Mouse (Mus musculus): ENCODE measurements around the gene Olfr520. TPM values are rescaled to one million over a fixed set of nuclear protein-coding genes. Genes with fewer than 3 reads are reported as not detected.
A peak's percentile ranks its signal among the peaks of the same experiment; 100 is the strongest.
"Not testable (repeated sequence)": the region's sequence is repeated elsewhere in the genome, so short reads cannot be mapped to it uniquely, and the experiment has no call there.

The Olfr520 gene
- total and polyA plus RNA-seq, 2 experiments from 2014 or later, result not detected

DNA sequence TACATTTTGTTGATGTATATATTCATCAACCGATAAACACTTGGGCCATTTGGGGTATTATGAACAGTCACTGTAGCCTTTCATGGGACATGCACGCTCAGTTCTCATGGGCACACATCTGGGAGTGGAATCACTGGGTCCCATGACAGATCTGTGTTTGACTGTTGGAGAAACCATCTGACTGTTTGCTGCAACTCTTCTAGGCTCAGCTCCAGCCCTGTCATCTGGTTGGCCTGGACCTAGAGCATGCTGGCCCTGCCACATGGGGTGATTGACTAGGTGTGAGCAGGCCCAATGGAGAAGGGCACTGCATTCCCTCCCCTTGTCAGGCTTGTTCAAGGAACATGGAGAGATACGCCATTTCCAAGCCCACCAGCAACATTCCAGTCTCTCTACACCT lies 36.1 kb upstream of the Olfr520 start:
- peaks cover 8% of the 10 kb centered on the region for H3K4me1 ChIP-seq (ENCODE audit: control insufficient read depth, insufficient read depth)
- H3K27me3 ChIP-seq (ENCODE audit: control insufficient read depth, insufficient read depth, low read length), result no peaks in the 10 kb centered on the region
- no peaks in the 10 kb centered on the region for H3K9me3 ChIP-seq (replicated peaks; ENCODE audit: control insufficient read depth, low read length)
- no peak overlapping the region for H3K27ac ChIP-seq (ENCODE audit: low read depth)
- ATAC-seq (ENCODE audit: insufficient read depth, low read depth) (no peak), DNase-seq (ENCODE audit: low spot score) (no peak)
- no peak for TF ChIP-seq CTCF (IDR thresholded peaks at IDR 0.05; ENCODE audit: low read depth)
- H3K9ac ChIP-seq (replicated peaks; ENCODE audit: low read depth, low read length), result no peak overlapping the region
- WGBS, result 77% methylated on average over 3 of the region's 3 CpGs
- H3K4me3 ChIP-seq (ENCODE audit: low read depth, low read length), result no peak overlapping the region
- H3K4me2 ChIP-seq (ENCODE audit: low read depth, low read length), result no peak overlapping the region
- H3K36me3 ChIP-seq (replicated peaks; ENCODE audit: control insufficient read depth, insufficient read depth, low read length), result no peaks in the 10 kb centered on the region

DNA sequence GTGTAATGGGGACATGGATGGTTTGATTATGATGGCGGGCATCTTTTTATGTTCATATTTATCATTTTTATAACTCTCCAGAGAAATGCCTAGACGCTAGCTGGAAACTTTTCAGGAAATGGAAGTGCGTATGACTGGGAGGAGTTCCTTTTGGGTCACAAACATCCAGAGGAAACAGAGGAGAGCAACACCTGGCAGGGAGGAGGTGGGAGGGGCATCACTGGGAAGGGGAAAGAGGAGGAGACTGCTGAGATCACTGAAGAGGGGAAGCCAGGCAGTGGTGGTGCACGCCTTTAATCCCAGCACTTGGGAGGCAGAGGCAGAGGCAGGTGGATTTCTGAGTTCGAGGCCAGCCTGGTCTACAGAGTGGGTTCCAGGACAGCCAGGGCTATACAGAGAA lies 35.6 kb upstream of the Olfr520 start:
- ATAC-seq (ENCODE audit: insufficient read depth, low read depth); DNase-seq (ENCODE audit: low spot score); H3K4me3 ChIP-seq (ENCODE audit: low read depth, low read length); H3K4me2 ChIP-seq (ENCODE audit: low read depth, low read length); H3K27ac ChIP-seq (ENCODE audit: low read depth); H3K9ac ChIP-seq (replicated peaks; ENCODE audit: low read depth, low read length); H3K27me3 ChIP-seq (ENCODE audit: control insufficient read depth, insufficient read depth, low read length); H3K36me3 ChIP-seq (replicated peaks; ENCODE audit: control insufficient read depth, insufficient read depth, low read length); H3K9me3 ChIP-seq (replicated peaks; ENCODE audit: control insufficient read depth, low read length); H3K4me1 ChIP-seq (ENCODE audit: control insufficient read depth, insufficient read depth): not testable (repeated sequence)
- 75% methylated on average over 5 of the region's 5 CpGs for WGBS

DNA sequence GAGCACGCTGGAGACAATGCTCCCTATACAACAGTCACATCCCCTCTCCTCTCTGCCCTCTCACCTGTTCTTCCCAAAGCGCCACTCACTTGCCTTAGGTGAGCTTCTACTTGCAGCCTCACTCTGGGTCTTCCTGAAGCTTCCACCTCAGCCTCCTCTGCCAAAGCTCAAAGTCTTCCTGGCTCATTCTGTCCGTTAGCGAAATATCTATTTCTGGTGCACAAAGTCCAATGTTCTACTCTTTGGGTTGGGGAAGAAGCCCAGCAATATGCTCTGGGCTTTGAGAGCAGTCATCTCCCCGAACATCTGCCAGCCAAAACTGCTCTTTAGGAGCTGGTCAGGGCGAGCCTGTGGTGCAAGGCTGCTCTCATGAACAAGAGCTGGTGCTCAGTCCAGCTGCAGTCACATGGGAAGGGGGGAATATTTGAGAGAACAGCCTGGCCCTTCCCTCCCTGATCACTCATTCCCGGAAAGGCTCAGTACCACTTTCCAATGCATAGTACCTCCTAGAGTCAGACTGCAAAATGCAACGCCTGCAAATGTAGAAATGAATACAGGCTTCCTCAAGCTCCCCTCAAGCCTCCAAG lies 34.5 kb upstream of the Olfr520 start:
- H3K4me2 ChIP-seq (ENCODE audit: low read depth, low read length), result no peak overlapping the region
- H3K9ac ChIP-seq (replicated peaks; ENCODE audit: low read depth, low read length), result no peak overlapping the region
- no peaks in the 10 kb centered on the region for H3K36me3 ChIP-seq (replicated peaks; ENCODE audit: control insufficient read depth, insufficient read depth, low read length)
- 78% methylated on average over 8 of the region's 8 CpGs for WGBS
- H3K4me1 ChIP-seq (ENCODE audit: control insufficient read depth, insufficient read depth), result no peaks in the 10 kb centered on the region
- no peak overlapping the region for H3K4me3 ChIP-seq (ENCODE audit: low read depth, low read length)
- no peaks in the 10 kb centered on the region for H3K27me3 ChIP-seq (ENCODE audit: control insufficient read depth, insufficient read depth, low read length)
- no peaks in the 10 kb centered on the region for H3K9me3 ChIP-seq (replicated peaks; ENCODE audit: control insufficient read depth, low read length)
- ATAC-seq (ENCODE audit: insufficient read depth, low read depth) (no peak), DNase-seq (ENCODE audit: low spot score) (no peak)
- no peak for TF ChIP-seq CTCF (IDR thresholded peaks at IDR 0.05; ENCODE audit: low read depth)
- no peak for TF ChIP-seq EP300 (IDR thresholded peaks at IDR 0.05; ENCODE audit: low read depth)
- H3K27ac ChIP-seq (ENCODE audit: low read depth), result no peak overlapping the region

DNA sequence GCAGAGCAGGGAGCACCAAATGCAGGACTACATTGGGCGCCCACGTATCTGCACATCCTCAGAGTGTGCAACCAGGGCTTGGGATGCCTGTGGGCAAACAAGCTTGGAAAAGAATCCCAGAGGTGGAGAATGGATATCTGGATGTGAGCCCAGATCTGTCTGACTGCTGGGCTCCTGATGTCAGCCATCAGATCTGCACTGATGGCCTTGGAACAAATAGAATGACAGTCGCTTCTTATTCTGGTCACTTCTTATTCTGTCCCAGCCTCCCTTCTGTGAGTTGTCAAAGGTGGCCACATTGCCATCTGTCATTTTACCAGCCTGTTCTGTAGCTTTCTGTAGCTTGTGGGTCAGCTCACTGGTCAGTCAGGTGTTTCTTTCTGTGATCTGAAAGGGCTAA lies 31.5 kb upstream of the Olfr520 start:
- Histone ChIP-seq H3K27me3 (ENCODE audit: control insufficient read depth, insufficient read depth, low read length) (peaks cover 3% of the 10 kb centered on the region; the same call in 1 of the 2 replicates), H3K9ac (replicated peaks; ENCODE audit: low read depth, low read length) (no peak overlapping the region), H3K9me3 (replicated peaks; ENCODE audit: control insufficient read depth, low read length) (no peaks in the 10 kb centered on the region), H3K27ac (ENCODE audit: low read depth) (no peak overlapping the region), H3K4me2 (ENCODE audit: low read depth, low read length) (no peak overlapping the region), H3K36me3 (replicated peaks; ENCODE audit: control insufficient read depth, insufficient read depth, low read length) (no peaks in the 10 kb centered on the region), H3K4me1 (ENCODE audit: control insufficient read depth, insufficient read depth) (no peaks in the 10 kb centered on the region), H3K4me3 (ENCODE audit: low read depth, low read length) (no peak overlapping the region)
- ATAC-seq (ENCODE audit: insufficient read depth, low read depth), result no peak
- DNase-seq (ENCODE audit: low spot score), result no peak
- no peak for TF ChIP-seq CTCF (IDR thresholded peaks at IDR 0.05; ENCODE audit: low read depth)
- TF ChIP-seq EP300 (IDR thresholded peaks at IDR 0.05; ENCODE audit: low read depth), result no peak
- 70% methylated on average over 3 of the region's 3 CpGs for WGBS

DNA sequence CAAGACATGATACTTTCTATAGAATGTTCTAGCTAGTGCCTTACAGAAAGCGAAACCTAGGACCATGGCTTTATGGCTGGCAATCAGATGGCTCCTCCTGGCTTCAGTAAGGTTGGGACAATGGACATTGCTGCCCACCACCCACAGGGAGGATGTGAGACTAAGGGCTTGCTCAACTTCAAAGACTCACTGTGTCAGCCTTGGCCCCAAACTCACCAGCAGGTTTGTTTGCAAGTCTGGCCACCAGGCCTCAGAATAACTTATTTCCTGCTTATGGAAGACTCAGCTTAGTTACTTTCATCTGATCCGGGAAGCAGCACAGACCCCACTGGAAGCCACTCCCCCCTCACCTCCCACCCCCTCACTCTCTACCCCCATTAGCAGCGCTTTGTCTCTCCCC lies 31.0 kb upstream of the Olfr520 start:
- Histone ChIP-seq H3K27ac (ENCODE audit: low read depth) (no peak overlapping the region), H3K36me3 (replicated peaks; ENCODE audit: control insufficient read depth, insufficient read depth, low read length) (no peaks in the 10 kb centered on the region), H3K4me3 (ENCODE audit: low read depth, low read length) (no peak overlapping the region), H3K9ac (replicated peaks; ENCODE audit: low read depth, low read length) (no peak overlapping the region), H3K27me3 (ENCODE audit: control insufficient read depth, insufficient read depth, low read length) (peaks cover 3% of the 10 kb centered on the region; the same call in 1 of the 2 replicates), H3K4me2 (ENCODE audit: low read depth, low read length) (no peak overlapping the region), H3K9me3 (replicated peaks; ENCODE audit: control insufficient read depth, low read length) (no peaks in the 10 kb centered on the region), H3K4me1 (ENCODE audit: control insufficient read depth, insufficient read depth) (no peaks in the 10 kb centered on the region)
- TF ChIP-seq CTCF (IDR thresholded peaks at IDR 0.05; ENCODE audit: low read depth) (no peak), EP300 (IDR thresholded peaks at IDR 0.05; ENCODE audit: low read depth) (no peak)
- DNase-seq (ENCODE audit: low spot score) (no peak), ATAC-seq (ENCODE audit: insufficient read depth, low read depth) (no peak)
- 59% methylated on average over 3 of the region's 3 CpGs for WGBS

DNA sequence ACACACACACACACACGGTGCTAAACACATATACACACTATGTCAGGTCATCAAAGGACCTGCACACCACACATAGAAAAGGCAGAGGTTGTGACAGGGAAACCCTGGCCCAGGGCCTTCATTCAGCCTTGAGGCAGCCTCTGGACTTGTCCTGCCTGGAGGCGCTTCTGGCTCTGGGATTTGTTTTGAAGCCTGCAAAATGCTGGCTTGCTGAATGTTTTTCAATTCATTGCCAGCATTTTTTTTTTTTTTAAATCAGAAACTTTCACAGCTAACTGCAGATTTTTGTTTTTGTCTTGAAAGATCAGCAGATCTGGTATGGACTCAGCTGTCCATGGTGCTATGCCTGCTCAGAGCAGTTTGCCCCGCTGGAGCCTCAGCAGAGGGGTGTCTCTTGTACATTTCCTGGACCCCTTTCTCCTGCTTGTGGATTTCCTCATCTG lies 30.3 kb upstream of the Olfr520 start:
- Histone ChIP-seq H3K9ac (replicated peaks; ENCODE audit: low read depth, low read length) (no peak overlapping the region), H3K27me3 (ENCODE audit: control insufficient read depth, insufficient read depth, low read length) (peaks cover 3% of the 10 kb centered on the region; the same call in 1 of the 2 replicates), H3K27ac (ENCODE audit: low read depth) (peak overlapping the region; percentile 43; the same call in 1 of the 2 replicates), H3K4me1 (ENCODE audit: control insufficient read depth, insufficient read depth) (no peaks in the 10 kb centered on the region), H3K4me2 (ENCODE audit: low read depth, low read length) (no peak overlapping the region), H3K36me3 (replicated peaks; ENCODE audit: control insufficient read depth, insufficient read depth, low read length) (no peaks in the 10 kb centered on the region), H3K4me3 (ENCODE audit: low read depth, low read length) (no peak overlapping the region), H3K9me3 (replicated peaks; ENCODE audit: control insufficient read depth, low read length) (no peaks in the 10 kb centered on the region)
- WGBS, result 63% methylated on average over 3 of the region's 3 CpGs
- TF ChIP-seq CTCF (IDR thresholded peaks at IDR 0.05; ENCODE audit: low read depth), result no peak
- no peak for TF ChIP-seq EP300 (IDR thresholded peaks at IDR 0.05; ENCODE audit: low read depth)
- ATAC-seq (ENCODE audit: insufficient read depth, low read depth) (no peak), DNase-seq (ENCODE audit: low spot score) (no peak)

Data from heart, postnatal 0 days (tissue).